Mouse (Mus musculus) liver, postnatal 0 days (tissue): Measurements from ENCODE around the gene Ccnyl1.

Experiments used
- CTCF ChIP-seq: sonication (generic); IDR thresholded peaks from 2 replicates; pipeline ENCODE4 v1.5.1; 2016; ENCODE audit warnings: antibody characterized with exemption, low read depth
- EP300 ChIP-seq: IDR thresholded peaks from 2 replicates; pipeline ENCODE4 v1.6.1; 2016; ENCODE audit warnings: antibody characterized with exemption, low read depth, mild to moderate bottlenecking

- TF ChIP-seq CTCF = no peak
- TF ChIP-seq EP300 = peak; percentile 90
Observed at GRCm38 (mm10) chr1:64733453-64734245, 43.4 kb downstream of the Ccnyl1 start.
